Mouse (Mus musculus) E14TG2a.4 (cell line): ENCODE measurements at regions not wholly inside any gene's neighbourhood (a gene's known extent, or its start where the extent isn't known, plus 50 kb on each side); places are given as distances from the start of the nearest gene placed in this dataset.

Source experiments
- H3K27me3 ChIP-seq: 2 replicates; pipeline ENCODE4 v1.6.1; 2014; ENCODE audit warnings: low read length, control low read depth; ENCODE audit not compliant: insufficient read depth
- H3K36me3 ChIP-seq: 2 replicates; pipeline ENCODE4 v1.6.1; 2014; ENCODE audit warnings: low read length, control low read depth; ENCODE audit not compliant: insufficient read depth
- H3K4me1 ChIP-seq: replicated peaks from 2 replicates; pipeline ENCODE4 v1.6.1; 2014; ENCODE audit warnings: low read depth, low read length, control low read depth
- H3K4me3 ChIP-seq: replicated peaks from 2 replicates; pipeline ENCODE4 v1.5.1; 2014; ENCODE audit warnings: mild to moderate bottlenecking, low read length
- H3K9me3 ChIP-seq: 2 replicates; pipeline ENCODE4 v1.6.1; 2014; ENCODE audit warnings: low read length, control low read depth
- CTCF ChIP-seq: conservative IDR thresholded peaks from 2 replicates; pipeline ENCODE4 v1.5.1; 2014; ENCODE audit warnings: low read length
- NANOG ChIP-seq: IDR thresholded peaks from 2 replicates; pipeline ENCODE4 v1.6.1; 2014; ENCODE audit warnings: borderline replicate concordance, low read length, mixed read lengths
- POU5F1 ChIP-seq: IDR thresholded peaks from 2 replicates; pipeline ENCODE4 v1.6.1; 2014; ENCODE audit warnings: low read length, borderline replicate concordance

DNA sequence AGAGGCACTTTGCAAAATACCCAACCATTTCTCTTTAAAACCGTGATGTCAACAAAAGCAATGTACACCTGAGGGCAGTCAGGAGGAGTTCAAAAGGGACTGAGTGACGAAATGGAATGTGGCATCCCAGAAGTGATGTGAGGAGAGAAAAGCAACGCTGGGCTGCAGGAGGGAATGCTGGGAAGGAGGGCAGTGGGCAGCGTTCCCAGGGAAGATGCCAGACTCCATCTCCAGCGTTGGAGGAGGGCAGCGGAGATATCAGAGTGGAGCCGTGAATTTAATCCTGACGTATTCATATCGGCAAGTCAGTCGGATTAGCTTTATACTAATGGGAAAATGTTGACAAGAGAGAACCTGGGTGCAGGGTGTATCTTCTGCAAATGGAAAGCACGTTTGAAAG is 161.7 kb downstream of the Tmem38b start:
- TF ChIP-seq POU5F1 = no peak
- H3K9me3 ChIP-seq = no peaks in the 10 kb centered on the region
- H3K27me3 ChIP-seq = no peaks in the 10 kb centered on the region
- no peak overlapping the region for H3K4me3 ChIP-seq
- no peaks in the 10 kb centered on the region for H3K4me1 ChIP-seq
- H3K36me3 ChIP-seq = no peaks in the 10 kb centered on the region

DNA sequence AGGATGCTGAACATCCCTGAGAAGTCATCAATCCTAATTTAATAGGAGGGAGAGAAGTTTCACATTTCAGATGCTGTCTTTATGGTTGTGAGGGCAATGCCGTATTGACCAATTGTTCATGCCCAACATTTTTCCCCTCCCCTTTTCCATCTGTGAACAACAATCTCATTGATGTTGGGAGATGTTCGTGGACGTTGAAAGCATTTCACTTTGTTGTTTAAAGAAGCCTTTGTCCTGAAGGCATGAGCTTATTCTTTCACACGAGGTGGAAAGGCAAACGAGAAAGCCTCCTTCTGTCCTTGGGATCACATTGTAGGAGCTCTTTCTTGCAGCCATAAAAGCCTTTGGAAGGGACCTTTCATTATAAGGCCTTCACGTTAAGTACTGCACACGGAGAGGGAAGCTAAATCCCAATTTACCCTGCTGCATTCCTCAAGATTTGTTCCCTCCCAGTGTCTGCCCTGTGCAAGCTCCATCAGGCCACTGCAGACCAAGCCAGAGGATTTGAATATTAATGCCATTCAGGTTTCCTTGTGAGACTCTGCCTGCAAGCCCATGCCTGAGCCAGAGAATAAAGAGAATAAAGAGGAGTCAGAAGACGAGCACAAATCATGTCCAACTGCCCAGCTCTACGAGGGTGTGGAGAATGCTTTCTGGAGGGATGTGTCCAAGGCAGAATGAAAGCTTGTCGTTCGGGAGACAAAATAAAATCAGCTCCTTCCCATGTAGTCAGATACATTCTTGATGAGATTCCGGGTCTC is 195.4 kb downstream of the Tmem38b start:
- H3K27me3 ChIP-seq = no peaks in the 10 kb centered on the region
- TF ChIP-seq POU5F1 = no peak
- no peak for TF ChIP-seq NANOG
- TF ChIP-seq CTCF = no peak
- H3K4me1 ChIP-seq = no peaks in the 10 kb centered on the region
- no peaks in the 10 kb centered on the region for H3K36me3 ChIP-seq
- H3K9me3 ChIP-seq = peaks cover 4% of the 10 kb centered on the region
- H3K4me3 ChIP-seq = no peak overlapping the region

DNA sequence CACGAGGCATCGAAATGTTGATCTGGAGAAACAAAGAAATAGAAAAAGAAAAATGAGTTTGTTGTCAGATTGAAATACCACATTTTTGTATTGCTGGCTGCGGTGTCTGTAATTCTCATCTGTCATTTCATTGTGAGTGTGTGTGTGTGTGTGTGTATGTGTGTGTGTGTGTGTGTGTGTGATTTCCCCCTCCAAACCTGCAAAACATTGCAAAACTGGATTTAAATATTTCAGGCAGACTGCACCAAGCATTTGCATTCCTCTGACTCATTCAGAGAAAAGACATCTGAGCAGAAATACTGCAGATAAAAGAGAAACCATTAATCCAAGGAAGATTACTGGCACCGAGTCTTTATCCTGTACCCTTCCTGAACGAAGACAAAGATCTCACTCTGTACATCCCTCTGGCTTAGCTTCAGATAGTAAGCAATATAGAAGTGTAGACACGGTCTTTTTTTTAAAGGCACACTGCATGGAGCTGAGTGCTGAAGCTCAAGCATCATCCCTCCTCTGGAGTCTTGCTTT is 196.1 kb downstream of the Tmem38b start:
- Histone ChIP-seq H3K27me3 (no peaks in the 10 kb centered on the region), H3K9me3 (peaks cover 3% of the 10 kb centered on the region; the same call in 1 of the 2 replicates), H3K4me1 (no peaks in the 10 kb centered on the region), H3K36me3 (no peaks in the 10 kb centered on the region), H3K4me3 (no peak overlapping the region)
- TF ChIP-seq CTCF (no peak), POU5F1 (no peak), NANOG (no peak)

DNA sequence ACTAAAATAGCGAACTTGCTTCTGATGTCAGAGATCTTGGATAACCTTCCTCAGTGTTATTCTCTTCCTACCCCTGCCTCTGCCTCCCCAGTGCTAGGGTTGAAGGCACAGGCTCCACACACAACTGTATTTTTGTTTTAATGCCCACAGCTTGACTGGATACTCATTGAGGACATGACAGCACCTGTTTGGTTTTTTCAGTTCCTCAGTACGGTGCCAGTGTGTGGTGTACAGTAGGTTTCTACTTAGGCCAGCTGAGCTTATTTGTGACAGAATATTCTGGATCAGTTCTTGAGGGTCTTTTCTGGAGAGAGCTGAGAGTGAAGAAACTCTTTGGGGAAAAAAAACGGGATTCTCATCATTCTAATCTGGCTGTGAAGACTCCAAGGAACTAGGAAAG is 201.1 kb downstream of the Tmem38b start:
- no peak overlapping the region for H3K4me3 ChIP-seq
- TF ChIP-seq NANOG = no peak
- no peak for TF ChIP-seq POU5F1
- no peak for TF ChIP-seq CTCF

DNA sequence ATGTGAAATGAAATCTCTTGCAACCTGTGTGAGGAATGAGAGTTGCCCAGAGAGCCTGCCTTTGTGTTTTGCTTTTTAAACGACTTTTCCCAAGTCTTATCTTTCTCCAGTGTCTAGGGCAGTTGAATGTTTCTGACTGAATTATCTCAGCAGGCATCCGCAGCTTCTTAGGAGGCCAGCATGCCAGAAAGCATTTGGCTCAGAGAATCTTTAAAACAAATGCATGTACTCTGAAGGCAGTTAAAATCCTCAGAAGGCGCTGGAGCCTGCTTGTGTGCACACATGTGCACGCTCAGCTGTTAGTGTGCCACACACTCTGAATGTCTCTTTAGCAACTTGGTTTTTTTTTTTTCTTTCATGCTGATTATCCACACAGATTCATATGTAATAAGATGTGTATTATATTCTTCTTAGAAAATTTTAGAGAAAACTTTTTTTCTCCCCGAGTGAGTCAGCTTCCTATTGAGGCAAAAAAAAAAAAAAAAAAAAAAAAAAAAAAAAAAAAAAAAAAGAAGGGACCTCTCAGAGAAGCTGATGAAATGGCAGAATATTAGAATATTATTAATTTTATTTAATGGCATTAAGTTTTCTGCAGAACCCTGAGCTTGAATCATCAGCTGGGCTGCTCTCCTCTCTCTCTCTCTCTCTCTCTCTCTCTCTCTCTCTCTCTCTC is 201.9 kb downstream of the Tmem38b start:
- Histone ChIP-seq H3K4me3 (no peak overlapping the region), H3K9me3 (no peaks in the 10 kb centered on the region), H3K4me1 (peaks cover 31% of the 10 kb centered on the region), H3K36me3 (no peaks in the 10 kb centered on the region), H3K27me3 (no peaks in the 10 kb centered on the region)
- TF ChIP-seq NANOG = no peak
- no peak for TF ChIP-seq CTCF
- TF ChIP-seq POU5F1 = no peak

More for the DNA sequence above, 201.1 kb downstream of the Tmem38b start:
- peaks cover 25% of the 10 kb centered on the region for H3K4me1 ChIP-seq
- no peaks in the 10 kb centered on the region for H3K9me3 ChIP-seq
- no peaks in the 10 kb centered on the region for H3K27me3 ChIP-seq
- H3K36me3 ChIP-seq = no peaks in the 10 kb centered on the region

DNA sequence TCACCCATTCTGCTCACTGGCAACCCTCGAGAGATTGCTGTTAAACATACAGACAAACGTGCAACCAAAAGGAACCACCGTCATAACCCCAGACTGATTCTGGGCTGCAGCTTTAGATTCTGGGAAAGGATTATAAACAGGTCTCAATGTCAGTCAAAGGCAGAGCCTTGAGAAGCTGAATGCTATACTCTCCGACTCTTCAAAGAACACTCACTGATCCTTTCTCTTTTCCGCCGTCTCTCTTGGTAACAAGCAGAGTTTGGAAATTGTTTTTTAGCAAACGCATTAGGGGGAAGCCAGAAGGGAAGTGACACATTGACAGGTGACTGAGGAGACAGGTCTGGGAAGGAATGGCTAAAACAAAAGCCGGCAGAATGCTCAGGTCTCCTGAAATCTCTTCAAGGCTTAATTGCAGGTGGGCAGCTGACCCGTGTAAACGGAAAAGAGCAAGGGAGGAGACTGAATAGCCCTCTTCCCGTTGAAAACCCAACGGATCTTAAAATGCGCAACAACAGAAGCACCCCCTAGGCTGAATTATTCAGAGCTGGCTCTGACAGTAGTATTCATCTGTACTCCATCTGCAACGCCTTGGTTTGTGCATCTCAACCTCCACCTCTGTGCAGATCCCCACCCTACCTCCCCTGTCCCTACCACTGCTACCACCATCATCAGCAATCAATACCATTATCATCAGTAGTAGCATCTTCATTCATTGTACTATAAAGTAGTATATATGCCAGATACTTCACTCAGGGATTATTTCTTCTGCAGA is 219.6 kb downstream of the Tmem38b start:
- TF ChIP-seq NANOG (no peak), CTCF (no peak), POU5F1 (no peak)
- Histone ChIP-seq H3K9me3 (peaks cover 4% of the 10 kb centered on the region; the same call in 1 of the 2 replicates), H3K4me1 (peaks cover 11% of the 10 kb centered on the region), H3K36me3 (no peaks in the 10 kb centered on the region), H3K27me3 (no peaks in the 10 kb centered on the region), H3K4me3 (no peak overlapping the region)

DNA sequence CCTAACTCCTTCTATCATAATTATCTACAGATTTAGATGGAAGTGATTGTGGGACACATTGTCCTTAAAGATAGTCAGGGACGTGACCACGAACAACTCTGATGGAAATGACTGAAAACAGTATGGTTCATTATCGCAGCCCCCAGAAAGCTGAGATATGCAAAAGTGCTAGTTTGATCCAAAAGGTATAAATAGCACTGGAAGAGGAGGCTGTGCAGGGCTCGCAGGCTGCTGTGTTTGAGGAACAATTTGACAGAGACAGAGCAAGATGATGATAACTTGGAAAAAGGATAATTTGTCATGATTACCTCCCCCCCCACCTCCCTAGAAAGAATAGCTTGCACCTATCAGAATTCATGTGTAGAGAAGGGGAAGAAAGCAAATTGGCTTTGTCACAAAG is 238.5 kb downstream of the Tmem38b start:
- H3K36me3 ChIP-seq = no peaks in the 10 kb centered on the region
- H3K4me1 ChIP-seq = no peaks in the 10 kb centered on the region
- H3K27me3 ChIP-seq = no peaks in the 10 kb centered on the region
- peaks cover 11% of the 10 kb centered on the region for H3K9me3 ChIP-seq
- no peak for TF ChIP-seq NANOG
- no peak for TF ChIP-seq CTCF
- no peak for TF ChIP-seq POU5F1
- H3K4me3 ChIP-seq = no peak overlapping the region

DNA sequence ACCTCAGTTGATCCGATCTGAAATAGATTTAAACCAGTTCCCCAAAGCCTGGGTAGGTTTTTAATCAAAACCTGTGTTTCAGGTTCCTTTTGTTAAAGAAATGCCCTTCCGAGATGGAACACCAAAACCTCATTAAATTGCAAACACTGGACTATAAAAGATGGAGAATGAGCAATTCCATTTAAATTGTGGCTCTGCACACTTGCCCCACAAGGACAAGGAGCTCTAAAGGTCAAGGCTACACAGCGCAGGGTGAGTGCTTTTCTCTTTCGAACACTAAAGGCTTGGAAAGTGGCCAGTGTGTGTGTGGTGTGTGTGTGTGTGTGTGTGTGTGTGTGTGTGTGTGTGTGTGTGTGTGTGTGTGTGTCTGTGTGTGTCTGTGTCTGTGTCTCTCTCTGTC is 246.1 kb downstream of the Tmem38b start:
- Histone ChIP-seq H3K36me3 (no peaks in the 10 kb centered on the region), H3K4me3 (no peak overlapping the region), H3K9me3 (peaks cover 31% of the 10 kb centered on the region), H3K27me3 (no peaks in the 10 kb centered on the region), H3K4me1 (peaks cover 35% of the 10 kb centered on the region)
- no peak for TF ChIP-seq CTCF
- peak; percentile 23; the same call in 1 of the 2 replicates for TF ChIP-seq NANOG
- no peak for TF ChIP-seq POU5F1
